Mouse (Mus musculus): ENCODE data around the gene Ube2m. TPM values are rescaled to one million over a fixed set of nuclear protein-coding genes. Genes with fewer than 3 reads are reported as not detected.
"Not testable (repeated sequence)": the region's sequence is repeated elsewhere in the genome, so short reads cannot be mapped to it uniquely, and the experiment has no call there.

Ube2m gene
- 100 to 1,000 TPM; 198 to 199 TPM for total RNA-seq (2021)

DNA sequence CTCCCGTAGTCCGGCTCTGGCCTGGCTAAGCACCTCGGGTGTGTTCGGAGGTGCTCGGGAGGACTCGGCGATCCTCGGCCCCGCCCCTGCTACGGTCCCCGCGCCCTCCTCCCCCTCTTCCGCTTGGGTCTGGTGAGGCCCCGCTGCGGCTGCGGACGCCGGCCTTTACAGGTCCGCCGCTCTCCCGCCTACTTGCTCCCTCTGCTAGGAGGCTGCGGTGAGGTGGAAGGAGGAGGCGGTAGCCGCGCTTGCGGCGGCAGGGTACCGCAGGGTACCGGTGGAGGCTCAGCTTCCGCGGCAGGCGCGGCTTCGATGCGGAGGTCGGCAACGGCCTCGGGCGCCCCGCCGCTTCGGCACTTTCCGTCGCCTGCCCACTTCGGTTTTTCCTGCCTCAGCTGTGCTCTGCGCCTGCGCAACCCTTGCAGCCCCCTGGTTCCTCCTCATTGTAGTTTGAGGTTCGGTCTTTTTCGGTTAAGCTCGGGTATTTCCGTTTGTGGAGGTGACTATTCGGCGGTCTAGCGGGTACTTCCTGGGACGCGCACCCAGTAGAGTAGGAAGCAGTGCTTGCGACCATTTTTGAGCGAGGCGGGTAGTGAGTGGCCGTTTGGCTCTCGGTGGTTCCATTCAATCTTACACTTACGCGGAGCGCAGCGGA lies at the start of gene Ube2m:
Gene Ube2m (minus strand): TSS at position 375 of the 655 bp plus-strand sequence.
- peak; percentile 99 for DNase-seq
- intact Hi-C loops (cut with DNase I) = loop anchor here (5.0 kb wide), 1 partner anchor 61 kb away; the partner anchor contains the start of gene Zfp446

DNA sequence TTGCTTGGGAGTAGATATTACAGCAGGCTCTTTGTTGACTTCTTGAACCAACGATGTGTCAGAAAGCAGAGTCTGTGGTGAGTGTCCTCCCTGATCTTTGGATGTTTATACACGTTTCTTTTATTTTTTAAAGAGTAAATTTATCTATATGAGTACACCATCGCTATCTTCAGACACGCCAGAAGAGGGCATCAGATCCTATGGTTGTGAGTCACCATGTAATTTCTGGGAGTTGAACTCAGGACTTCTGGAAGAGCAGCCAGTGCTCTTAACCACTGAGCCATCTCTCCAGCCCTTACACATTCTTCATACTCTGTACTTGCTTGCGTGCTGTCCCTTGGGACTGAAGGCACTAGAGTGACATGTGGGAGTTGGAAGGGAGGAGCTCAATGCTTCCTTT lies 34.2 kb upstream of the Ube2m start:
- no peak for DNase-seq
- intact Hi-C loops (cut with DNase I) = no loop called here

DNA sequence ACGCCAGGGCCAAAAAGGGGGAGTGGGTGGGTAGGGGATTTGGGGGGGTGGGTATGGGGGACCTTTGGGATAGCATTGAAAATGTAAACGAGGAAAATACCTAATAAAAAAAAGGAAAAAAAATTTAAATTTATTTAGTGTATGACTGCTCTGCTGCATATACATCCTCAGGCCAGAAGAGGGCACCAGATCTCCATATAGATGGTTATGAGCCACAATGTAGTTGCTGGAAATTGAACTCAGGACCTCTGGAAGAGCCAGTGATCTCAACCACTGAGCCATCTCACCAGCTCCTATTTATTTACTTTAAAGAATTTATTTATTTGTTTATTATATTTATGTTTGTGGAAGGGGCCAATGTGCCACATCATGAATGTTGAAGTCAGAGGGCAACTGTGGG lies 25.3 kb upstream of the Ube2m start:
- intact Hi-C loops (cut with DNase I); DNase-seq: not testable (repeated sequence)

DNA sequence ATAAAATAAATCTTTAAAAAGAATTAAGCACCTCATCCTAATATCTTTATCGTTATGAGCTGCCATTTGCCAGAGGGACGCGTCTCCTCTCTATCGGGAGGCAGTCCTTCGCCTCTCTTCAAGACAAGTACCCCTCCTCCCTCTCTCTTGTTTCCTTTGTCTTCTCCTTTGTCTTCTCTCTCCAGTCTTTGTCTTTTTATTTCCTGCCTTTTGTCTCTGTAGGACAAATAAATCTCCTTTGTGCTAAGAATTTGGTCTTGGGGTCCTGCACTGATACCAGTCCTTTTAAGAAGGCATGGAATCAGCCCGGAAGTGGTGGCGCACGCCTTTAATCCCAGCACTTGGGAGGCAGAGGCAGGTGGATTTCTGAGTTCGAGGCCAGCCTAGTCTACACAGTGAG lies 21.5 kb upstream of the Ube2m start:
- no peak for DNase-seq
- intact Hi-C loops (cut with DNase I) = loop anchor here (10.0 kb wide), 3 partner anchors 255 to 635 kb away; partner anchors contain the start of genes Zfp551, Zfp606 and Zscan18

DNA sequence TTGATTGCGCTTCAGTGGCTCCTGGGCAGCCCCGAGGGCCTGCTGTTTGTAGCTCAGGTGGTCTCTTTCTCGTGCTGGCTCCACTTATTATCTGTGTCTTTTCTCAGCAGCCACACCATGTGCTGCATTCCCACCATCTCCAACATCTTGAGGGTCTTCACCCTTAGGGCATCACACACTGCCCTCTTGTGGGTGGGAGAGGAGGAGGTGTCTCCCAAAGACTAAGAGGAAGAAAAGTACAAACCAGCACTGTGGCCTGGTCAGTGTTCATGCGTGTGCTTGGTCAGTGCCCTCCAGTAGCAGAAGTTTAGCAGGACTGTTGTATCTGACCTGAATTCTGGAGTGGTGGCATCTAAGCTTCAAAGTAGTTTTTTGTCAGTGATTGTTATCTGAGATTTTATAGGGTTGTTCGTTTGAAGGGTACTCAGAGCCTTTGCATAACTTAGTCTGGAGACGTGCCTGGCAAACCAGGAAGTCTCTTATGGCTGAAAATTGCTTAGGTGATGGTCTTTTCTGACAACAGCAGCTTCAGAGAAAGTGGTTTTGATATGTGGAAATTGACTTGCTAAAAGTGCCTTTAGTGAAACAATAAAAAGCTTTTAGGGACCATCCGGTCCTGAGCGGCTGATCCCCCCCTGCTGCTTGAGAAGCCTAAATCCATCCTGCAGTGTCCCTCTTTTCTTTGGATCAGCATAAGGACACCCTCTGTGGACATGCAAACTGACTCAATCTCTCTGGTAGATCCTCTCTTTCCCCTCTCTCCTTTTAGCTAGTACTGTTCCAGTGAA lies 19.0 kb upstream of the Ube2m start:
- intact Hi-C loops (cut with DNase I) = loop anchor here (10.0 kb wide), 3 partner anchors 252 to 632 kb away; partner anchors contain the start of genes Zfp551, Zfp606 and Zscan18
- no peak for DNase-seq

DNA sequence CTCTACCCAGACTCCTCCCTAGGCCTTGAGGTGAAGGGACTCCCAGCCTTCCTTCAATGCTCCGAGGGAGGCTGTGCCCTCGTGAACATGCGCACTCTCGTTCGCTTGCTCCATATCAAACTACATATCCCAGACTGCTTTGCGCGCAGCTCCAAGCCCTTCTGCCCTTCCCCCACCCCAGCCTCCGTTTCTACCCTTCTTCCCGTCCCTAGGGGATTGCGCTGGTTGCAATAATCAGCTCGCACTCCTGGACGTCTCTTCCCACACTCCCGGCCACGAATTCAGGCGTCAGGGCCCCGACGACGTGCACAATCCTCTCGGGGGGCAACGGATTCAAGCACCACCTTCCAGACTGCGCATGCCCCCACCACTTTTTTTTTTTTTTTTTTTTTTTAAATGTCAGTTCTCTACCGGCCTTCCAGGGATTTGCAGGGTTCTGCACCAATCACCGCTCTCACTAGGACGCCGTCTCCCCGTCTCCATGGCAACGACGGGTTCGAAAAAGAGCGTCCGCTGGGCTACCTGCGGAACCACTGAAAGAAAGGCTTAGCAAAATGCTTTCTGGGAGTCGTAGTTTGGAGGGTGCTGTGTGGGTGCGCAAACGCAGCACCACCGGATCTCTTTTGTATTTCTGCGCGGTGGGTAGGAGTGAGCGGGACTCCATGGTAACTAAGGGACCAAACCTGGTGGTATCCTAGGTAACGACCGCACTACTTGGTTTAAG lies 16.4 kb upstream of the Ube2m start, which contains the start of gene Mzf1:
Gene Mzf1 (minus strand): TSS at position 478 of the 724 bp plus-strand sequence.
- intact Hi-C loops (cut with DNase I) = loop anchor here (5.0 to 10.0 kb wide), 4 partner anchors 223 to 630 kb away; partner anchors contain the start of genes Lig1, Zfp551, Zfp606 and Zscan18
- peak; percentile 83 to 95 for DNase-seq

DNA sequence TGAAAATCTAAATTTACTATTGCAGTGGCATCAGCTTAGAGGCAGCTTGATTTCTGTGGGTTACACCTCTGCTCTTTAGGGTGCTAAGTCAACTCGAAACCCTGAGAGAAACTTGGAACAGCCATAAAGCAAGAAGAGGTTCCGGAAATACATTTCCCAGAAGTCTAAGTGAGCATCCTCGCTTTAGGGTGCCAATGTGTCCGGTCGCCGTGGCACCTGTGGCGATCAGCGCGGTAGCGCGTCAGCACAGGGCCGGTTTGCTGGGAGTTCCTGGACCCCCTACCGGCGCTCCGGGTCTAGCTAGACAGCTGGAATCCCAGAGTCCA lies 15.8 kb upstream of the Ube2m start:
- intact Hi-C loops (cut with DNase I) = loop anchor here (5.0 to 10.0 kb wide), 4 partner anchors 223 to 629 kb away; partner anchors contain the start of genes Lig1, Zfp551, Zfp606 and Zscan18
- DNase-seq = no peak

DNA sequence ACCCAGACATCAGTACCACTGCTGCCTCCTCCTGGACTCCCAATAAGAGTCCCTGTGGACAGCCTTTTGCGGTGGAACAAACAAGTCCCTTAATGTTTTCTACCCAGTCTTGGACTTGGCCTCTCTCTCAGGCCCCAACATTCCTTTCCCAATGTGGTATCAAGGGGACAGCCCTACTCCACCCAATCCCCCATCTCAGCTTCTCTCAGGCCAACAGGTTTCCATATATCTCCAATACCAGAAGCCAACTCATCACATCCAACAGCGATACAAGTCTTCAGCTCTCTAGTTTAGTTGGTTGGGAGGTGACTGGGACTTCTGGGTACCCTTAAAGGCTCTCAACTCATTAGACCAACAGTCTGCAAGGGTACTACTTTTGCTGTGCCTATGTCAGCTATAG lies 15.4 kb upstream of the Ube2m start:
- no peak for DNase-seq
- intact Hi-C loops (cut with DNase I) = loop anchor here (5.0 to 10.0 kb wide), 4 partner anchors 224 to 629 kb away; partner anchors contain the start of genes Lig1, Zfp551, Zfp606 and Zscan18

DNA sequence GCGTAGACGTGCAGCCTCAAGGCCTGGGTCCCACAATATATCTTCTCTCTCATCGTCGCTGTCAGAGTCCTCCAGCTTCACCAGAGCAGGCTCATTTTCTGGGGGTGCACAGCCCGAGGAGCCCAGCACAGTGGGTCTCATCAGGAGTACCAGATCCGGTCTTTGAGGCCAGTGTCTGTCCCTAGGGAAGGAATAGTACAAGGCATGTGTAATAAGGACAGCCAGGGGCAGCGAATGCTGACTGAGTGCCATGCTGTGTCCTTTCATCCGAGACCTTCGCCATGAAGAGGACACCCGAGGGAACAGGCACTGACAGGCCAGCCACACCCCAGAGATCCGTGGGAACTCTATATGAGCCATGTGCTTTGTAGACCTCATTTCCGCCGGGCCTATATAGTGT lies 14.9 kb upstream of the Ube2m start:
- intact Hi-C loops (cut with DNase I) = loop anchor here (5.0 to 10.0 kb wide), 4 partner anchors 224 to 628 kb away; partner anchors contain the start of genes Lig1, Zfp551, Zfp606 and Zscan18
- no peak for DNase-seq

DNA sequence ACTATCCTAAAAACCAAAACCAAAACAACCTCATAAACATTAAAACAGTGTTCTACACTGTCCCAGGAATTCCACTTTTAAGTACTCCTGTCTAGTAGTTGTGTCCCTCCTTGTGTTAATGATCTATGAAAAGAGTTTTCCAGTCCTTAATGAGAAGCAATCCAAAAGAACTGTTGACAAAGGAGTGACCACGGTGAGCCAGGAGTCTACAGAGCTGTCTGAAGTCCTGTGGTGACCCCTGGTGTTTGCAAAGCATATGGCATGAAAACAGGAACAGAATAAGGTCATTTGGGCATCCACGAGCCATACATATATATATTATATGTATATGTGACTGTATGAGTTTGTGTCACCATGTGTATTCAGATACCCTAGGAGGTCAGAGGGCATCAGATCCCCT lies 8.0 kb upstream of the Ube2m start:
- peak; percentile 64 to 65 for DNase-seq
- intact Hi-C loops (cut with DNase I) = loop anchor here (1.0 to 2.0 kb wide), 2 partner anchors 37 to 137 kb away; no protein-coding TSS in a partner anchor

DNA sequence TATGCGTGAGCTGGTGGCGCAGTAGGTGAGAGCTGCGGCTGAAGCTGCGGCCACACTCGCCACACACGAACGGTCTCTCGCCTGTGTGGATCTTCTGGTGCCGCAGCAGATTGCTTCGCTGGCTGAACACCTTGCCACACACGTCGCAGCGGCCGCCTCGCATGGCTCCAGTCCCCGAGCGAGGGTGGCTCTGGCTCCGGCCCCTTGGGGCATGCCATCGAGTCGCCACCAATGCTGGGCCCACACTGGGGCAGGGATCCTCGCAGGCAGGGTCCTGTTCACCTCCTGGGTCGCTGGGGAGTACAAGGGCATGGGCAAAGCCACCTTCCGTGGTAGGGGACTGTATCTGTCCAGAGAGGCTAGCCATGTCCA lies 6.2 kb upstream of the Ube2m start:
- intact Hi-C loops (cut with DNase I) = no loop called here
- no peak for DNase-seq

DNA sequence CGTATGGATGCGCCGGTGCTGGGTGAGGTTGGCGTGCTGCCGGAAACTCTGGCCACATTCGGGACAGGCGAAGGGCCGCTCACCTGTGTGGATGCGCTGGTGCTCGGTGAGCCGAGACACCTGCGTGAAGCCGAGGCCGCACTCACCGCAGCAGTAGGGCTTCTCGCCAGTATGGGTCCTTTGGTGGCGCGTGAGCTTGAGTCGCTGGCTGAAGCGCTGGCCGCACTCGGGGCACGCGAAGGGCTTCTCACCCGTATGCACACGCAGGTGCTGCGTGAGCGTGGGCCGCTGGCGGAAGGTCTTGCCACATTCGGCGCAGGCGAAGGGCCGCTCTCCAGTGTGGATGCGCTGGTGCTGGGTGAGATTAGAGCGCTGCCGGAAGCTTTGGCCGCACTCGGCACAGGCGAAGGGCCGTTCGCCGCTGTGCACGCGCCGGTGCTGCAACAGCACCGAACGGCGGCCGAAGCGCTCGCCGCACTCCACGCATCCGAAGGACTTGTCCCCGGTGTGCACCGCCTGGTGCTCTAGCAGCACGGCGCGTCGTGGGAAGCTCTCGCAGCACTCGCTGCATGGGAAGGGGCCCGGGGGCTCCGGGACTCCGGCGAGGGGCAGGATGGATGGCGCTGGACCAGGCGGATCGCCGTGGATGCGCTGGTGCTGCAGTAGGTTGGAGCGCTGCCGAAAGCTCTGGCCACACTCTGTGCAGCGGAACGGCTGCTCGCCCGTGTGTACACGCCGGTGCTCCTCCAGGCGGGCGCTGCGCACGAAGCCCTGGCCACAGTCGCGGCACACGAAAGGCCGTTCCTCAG lies 5.6 kb upstream of the Ube2m start:
- DNase-seq = no peak
- intact Hi-C loops (cut with DNase I) = no loop called here

DNA sequence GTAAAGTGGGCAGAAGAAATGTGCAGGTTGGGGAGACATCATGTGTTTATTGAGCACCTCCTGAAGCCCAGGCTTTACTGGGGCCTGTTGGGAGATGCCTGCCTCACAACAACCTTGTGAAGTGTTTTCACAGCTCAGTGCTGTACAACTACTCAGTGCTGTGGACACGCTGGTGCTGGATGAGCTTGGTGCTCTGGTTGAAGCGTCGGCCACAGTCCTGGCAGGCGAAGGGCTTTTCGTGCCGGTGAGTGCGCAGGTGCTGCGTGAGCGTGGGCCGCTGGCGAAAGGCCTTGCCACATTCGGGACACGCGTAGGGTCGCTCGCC lies 5.0 kb upstream of the Ube2m start:
- DNase-seq = no peak
- intact Hi-C loops (cut with DNase I) = no loop called here

DNA sequence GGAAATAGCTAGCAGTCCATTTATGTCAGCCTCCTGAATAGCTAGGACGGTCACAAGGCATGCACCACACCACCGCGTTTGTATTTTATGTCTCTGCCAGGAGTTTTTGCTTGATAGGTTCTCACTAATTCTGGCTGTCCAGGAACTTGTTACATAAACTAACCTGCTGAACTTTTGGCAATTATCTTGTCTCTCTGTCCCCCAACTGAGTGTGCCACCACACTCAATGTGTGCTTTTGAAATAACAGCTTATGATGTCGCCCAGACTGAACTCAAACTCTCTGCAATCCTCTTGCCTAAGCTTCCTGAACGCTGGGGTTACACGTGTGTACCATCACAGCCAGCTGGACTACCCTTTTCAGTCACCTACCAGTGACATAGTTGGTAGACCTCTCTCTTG lies 4.4 kb upstream of the Ube2m start:
- intact Hi-C loops (cut with DNase I) = no loop called here

DNA sequence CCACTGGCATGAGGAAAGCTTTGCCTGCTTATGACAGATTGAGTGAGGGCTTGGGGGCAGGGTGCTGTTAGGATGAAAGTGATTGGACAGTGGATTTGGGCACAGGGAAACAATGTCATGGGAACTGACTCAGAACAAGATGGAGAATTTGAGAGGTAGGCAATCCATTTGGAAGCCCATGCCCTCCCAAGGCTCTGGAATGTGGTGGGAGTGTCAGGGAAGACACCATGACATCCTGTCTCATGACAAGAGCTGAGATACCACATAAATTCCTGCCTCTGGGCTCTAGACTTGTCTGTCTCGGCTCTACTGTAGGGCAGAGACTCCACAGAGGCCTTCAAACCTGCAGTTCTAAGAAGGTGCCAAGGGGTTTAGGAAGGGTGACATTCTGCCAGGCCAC lies 3.2 kb upstream of the Ube2m start:
- DNase-seq = no peak
- intact Hi-C loops (cut with DNase I) = no loop called here

More for the DNA sequence above, 4.4 kb upstream of the Ube2m start:
- no peak for DNase-seq

DNA sequence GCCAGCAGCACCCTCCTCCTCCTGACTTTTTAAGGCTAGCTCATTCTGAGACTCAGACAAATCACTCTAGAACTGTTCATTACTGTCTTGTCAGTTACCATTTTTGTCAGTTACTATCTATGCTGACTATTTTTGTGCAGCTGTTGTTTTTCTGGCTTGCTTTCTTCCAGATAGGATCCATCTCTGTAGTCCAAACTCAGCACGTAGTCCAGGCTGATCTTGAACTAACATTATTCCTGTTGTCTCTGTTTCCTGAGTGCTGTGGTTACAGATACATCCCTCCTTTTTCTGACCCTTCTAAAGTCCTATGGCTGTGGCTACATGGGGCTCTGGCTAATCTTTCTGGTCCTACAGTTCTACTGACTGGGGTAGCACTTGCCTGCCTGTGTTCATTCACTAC lies 1.1 kb upstream of the Ube2m start:
- intact Hi-C loops (cut with DNase I) = loop anchor here (5.0 kb wide), 1 partner anchor 62 kb away; the partner anchor contains the start of gene Zfp446
- no peak for DNase-seq

DNA sequence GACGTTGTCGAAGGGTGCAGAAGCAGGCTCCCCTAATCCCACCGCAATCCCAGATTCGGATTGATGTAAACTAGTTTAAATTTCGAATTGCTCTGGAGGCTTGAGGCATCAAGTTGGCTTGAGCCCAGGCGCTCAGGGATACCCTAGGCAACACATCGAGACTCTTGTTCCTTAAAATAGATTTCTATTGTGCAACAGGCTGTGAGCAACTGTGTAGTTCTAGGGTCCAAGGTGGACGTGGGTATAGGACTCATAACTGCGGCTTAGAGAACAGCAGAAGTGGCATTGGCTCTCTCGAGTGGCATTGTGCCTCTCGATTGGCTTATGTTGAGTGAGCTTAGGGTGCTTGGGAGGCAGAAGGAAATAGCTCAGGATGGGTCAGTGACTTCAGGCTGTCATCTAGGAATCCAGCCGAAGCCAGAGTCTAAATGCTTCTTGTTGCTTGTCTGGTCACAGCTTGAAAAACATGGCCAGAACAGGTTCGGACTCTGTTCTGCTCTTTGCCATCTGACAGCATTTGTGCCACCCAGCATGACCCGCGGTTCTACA lies 620 bp upstream of the Ube2m start:
- DNase-seq = peak in 1 of 2 experiments; percentile 2
- intact Hi-C loops (cut with DNase I) = loop anchor here (5.0 kb wide), 1 partner anchor 61 kb away; the partner anchor contains the start of gene Zfp446

DNA sequence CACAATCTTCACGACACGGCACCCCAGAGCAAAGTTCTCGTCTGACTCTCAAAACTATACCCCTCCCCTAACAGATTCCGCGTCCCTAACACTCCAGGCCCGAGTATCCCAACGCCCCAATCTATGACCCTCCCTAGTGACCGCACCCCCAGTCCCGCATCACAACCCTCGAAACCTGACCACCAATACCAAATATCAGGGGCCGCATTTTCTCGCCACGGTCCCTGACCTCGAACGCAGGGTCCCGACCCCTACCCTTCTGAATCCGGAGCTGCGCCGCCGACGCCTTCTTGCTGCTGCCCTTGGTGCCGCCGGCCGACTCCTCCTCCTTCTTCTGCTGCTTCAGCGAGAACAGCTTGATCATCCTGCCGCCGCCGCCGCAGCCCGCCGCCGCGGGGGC lies 709 bp downstream of the Ube2m start:
- intact Hi-C loops (cut with DNase I) = loop anchor here (5.0 kb wide), 1 partner anchor 60 kb away; the partner anchor contains the start of gene Zfp446
- no peak for DNase-seq

DNA sequence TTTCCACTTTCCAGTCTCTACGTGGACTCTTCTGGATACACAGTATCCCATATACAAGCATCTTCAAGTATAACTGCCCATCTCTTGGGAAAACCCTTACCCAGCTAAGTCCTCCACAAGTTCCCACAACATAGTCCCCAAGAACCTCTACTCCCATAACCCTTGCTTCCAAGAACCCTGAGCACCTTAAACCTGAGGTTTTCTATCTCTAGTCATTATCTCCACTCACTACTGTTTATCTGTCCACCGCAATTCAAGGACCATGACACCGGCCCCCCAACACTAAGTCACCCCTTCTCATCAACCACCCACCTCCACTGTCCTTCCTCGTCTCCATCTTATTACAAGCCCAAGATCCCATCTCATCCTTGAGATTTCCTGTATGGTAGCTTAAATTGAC lies 1.3 kb downstream of the Ube2m start:
- DNase-seq = no peak
- intact Hi-C loops (cut with DNase I) = loop anchor here (5.0 kb wide), 1 partner anchor 60 kb away; the partner anchor contains the start of gene Zfp446

Measured in heart, postnatal 36 days (tissue).